Mouse (Mus musculus) MEL-GATA-1-ER (cell line): ENCODE results near the gene Akap5.

Source experiments
- DNase-seq: peaks from one replicate; pipeline ENCODE4 v3.0.0-alpha.2; 2012; ENCODE audit warnings: low read depth; ENCODE audit errors: extremely low read depth

Gene Akap5

GRCm38 (mm10) chr12:76368790-76369205 is 44.1 kb downstream of the Akap5 start:
- DNase-seq, result peak; percentile 56

GRCm38 (mm10) chr12:76369206-76369977 is 44.7 kb downstream of the Akap5 start, which contains the start of gene Zbtb25:
Gene Zbtb25 (minus strand): TSS chr12:76369602.
- no peak for DNase-seq

GRCm38 (mm10) chr12:76369978-76370830 is 45.5 kb downstream of the Akap5 start, which contains the start of gene Zbtb1:
Gene Zbtb1 (plus strand): TSS chr12:76370266.
- no peak for DNase-seq

GRCm38 (mm10) chr12:76370831-76371571 is 46.3 kb downstream of the Akap5 start:
- no peak for DNase-seq

- peak; percentile 43 for DNase-seq
Measured at GRCm38 (mm10) chr12:76372046-76372445, 47.4 kb downstream of the Akap5 start.

GRCm38 (mm10) chr12:76372881-76373818 is 48.5 kb downstream of the Akap5 start:
- DNase-seq, result peak; percentile 51

GRCm38 (mm10) chr12:76373991-76374390 is 49.3 kb downstream of the Akap5 start:
- DNase-seq, result no peak

- no peak for DNase-seq
Measured at GRCm38 (mm10) chr12:76374911-76375310, 50.2 kb downstream of the Akap5 start.

GRCm38 (mm10) chr12:76375506-76375905 is 50.8 kb downstream of the Akap5 start:
- DNase-seq, result peak; percentile 59

GRCm38 (mm10) chr12:76376649-76377048 is 52.0 kb downstream of the Akap5 start:
- DNase-seq, result peak; percentile 74

- no peak for DNase-seq
Measured at GRCm38 (mm10) chr12:76377059-76377458, 52.4 kb downstream of the Akap5 start.

GRCm38 (mm10) chr12:76377726-76378125 is 53.0 kb downstream of the Akap5 start:
- no peak for DNase-seq

- DNase-seq, result no peak
Measured at GRCm38 (mm10) chr12:76378556-76378955, 53.9 kb downstream of the Akap5 start.

GRCm38 (mm10) chr12:76380151-76380550 is 55.5 kb downstream of the Akap5 start:
- DNase-seq, result no peak
